Mouse (Mus musculus) mature B cell (primary cell): ENCODE results near the gene Cbx6.

ENCODE experiments used
- in situ Hi-C: fragments of 300-500 bp; cut with MboI; formaldehyde crosslinking; loops from 2 replicates; pipeline ENCODE4 v1.14.3; 2019

The Cbx6 gene

GRCm38 (mm10) chr15:79834130-79834880 lies at the start of gene Cbx6, which contains the start of gene Npcd:
Gene Cbx6, minus strand, starts transcription at chr15:79834688.
Gene Npcd, minus strand, starts transcription at chr15:79834237.
- in situ Hi-C loops: loop anchor here (5.0 kb wide), 2 partner anchors 48 to 78 kb away; no protein-coding TSS in a partner anchor

- in situ Hi-C loops: loop anchor here (5.0 kb wide), 1 partner anchor 51 kb away; the partner anchor contains the start of genes Cbx6 and Npcd
Measured at GRCm38 (mm10) chr15:79883352-79883822, 48.9 kb upstream of the Cbx6 start.

GRCm38 (mm10) chr15:79882623-79883267 lies 48.3 kb upstream of the Cbx6 start:
- in situ Hi-C loops: loop anchor here (5.0 kb wide), 1 partner anchor 50 kb away; the partner anchor contains the start of genes Cbx6 and Npcd

DNA sequence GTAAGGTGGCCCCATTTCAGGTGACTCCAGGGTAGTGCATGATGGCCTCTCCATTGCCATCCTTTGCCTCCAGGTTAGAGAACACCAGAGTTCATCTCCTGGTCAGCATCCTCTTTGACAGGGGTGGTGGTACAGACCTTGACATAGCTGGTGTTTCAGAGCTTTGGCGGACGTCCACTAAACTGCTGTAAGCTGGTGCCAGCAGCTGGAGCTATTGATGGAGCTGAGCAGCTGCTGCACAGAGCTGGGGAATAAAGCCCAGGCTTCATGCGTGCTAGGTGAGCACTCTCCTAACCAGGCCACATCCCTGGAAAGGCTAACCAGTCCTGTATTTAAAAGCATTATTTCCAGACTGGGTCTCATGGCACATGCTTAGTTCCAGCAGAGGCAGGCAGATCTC lies 46.0 kb upstream of the Cbx6 start:
- in situ Hi-C loops: loop anchor here (5.0 kb wide), 1 partner anchor 48 kb away; the partner anchor contains the start of genes Cbx6 and Npcd

- in situ Hi-C loops: no loop called here
Measured at GRCm38 (mm10) chr15:79879319-79879718, 44.8 kb upstream of the Cbx6 start.

- in situ Hi-C loops: no loop called here
Measured at GRCm38 (mm10) chr15:79878725-79879136, 44.2 kb upstream of the Cbx6 start.

GRCm38 (mm10) chr15:79875261-79875995 lies 40.9 kb upstream of the Cbx6 start:
- in situ Hi-C loops: no loop called here

- in situ Hi-C loops: no loop called here
Measured at GRCm38 (mm10) chr15:79873995-79874394, 39.5 kb upstream of the Cbx6 start.

GRCm38 (mm10) chr15:79873545-79873944 lies 39.1 kb upstream of the Cbx6 start:
- in situ Hi-C loops: no loop called here

DNA sequence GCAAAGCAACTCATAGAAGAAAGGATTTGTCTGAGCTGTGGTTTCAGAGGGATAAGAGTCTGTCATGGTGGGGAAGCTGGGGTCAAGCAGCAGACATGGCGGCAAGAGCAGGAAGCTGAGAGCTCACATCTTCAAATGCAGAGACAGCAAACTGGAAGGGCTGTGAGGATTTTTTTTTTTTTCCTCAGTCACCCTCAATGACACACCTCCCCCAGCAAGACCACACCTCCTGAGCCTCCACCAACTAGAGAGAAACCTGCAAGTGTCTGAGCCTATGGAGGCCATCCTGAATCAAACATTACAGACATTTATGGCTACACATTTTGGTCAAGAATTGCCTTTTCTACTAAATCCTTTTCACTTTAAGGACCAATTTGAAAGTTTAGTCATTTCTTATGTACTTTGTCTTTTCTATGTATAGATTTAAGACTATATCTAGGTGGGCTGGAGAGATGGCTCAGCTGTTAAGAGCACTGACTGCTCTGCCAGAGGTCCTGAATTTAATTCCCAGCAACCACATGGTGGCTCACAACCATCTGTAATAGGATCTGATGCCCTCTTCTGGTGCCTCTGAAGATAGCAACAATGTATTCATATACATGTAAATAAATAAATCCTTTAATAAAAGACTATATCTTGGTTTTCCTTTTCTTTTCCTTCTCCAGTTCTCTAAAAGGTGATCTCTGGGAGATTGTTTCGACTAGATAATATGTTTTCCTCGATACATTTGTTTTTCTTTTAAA lies 32.9 kb upstream of the Cbx6 start:
- in situ Hi-C loops: no loop called here

- in situ Hi-C loops: no loop called here
Measured at GRCm38 (mm10) chr15:79859821-79860220, 25.3 kb upstream of the Cbx6 start.

GRCm38 (mm10) chr15:79858979-79859378 lies 24.5 kb upstream of the Cbx6 start:
- in situ Hi-C loops: no loop called here

DNA sequence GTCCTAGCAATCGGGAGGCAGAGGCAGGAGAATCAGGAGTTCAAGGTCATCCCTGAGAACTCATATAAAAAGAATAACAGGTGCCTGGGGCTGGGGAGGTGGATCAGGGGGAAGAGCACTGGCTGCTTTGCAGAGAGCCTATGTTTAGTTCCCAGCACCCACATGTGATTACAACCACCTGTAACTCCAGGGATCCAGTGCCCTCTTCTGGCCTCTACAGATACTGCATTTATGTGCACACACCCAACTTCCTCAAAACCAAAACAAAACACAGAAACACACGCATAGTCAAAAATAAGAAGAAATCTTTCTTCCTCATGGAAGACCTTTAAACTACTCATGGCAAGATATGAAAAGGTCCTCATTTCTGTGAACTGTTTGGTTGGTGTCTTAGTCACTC lies 15.7 kb upstream of the Cbx6 start:
- in situ Hi-C loops: no loop called here

GRCm38 (mm10) chr15:79847100-79847499 lies 12.6 kb upstream of the Cbx6 start:
- in situ Hi-C loops: no loop called here

- in situ Hi-C loops: no loop called here
Measured at GRCm38 (mm10) chr15:79845986-79846385, 11.5 kb upstream of the Cbx6 start.

GRCm38 (mm10) chr15:79842985-79843384 lies 8.5 kb upstream of the Cbx6 start:
- in situ Hi-C loops: no loop called here

DNA sequence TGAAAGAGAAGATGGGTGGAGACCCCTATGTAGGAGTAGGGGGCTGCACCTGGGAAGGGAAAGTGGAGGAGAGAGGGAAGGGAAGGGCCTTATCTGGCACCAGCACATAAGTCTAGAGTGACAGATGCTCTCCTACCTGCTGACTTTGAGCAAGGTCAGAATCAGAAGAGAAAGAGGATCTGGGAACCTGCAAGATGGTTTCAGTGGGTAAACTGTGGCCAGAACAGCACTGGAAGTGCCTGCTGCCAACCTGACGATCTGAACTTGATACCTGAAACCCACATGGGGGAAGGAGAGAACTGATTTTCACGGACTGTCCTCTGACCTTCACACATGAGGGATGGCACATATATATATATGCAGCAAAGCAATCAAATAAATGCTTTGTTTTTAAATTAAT lies 5.8 kb upstream of the Cbx6 start:
- in situ Hi-C loops: no loop called here

DNA sequence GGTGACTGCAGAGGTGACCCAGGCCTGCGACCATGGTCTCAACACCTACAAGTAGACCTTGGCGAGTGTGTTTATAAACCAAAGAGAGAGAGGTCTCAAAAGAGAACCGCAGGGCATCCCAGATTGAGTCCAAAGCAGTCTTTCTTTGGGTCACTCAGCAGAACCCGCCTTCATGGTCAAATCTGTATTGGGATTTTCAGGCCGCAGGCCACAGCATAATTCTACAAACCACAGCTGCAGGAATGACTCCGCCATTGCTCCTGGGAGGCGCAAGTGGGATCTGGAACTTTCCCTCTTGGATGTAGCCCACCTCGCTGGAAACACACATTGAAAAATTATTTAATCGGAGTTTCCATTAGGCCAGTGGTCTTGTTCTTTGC lies 383 bp upstream of the Cbx6 start:
- in situ Hi-C loops: loop anchor here (5.0 kb wide), 2 partner anchors 47 to 77 kb away; no protein-coding TSS in a partner anchor

GRCm38 (mm10) chr15:79833251-79834050 lies 1.0 kb downstream of the Cbx6 start:
- in situ Hi-C loops: loop anchor here (5.0 kb wide), 2 partner anchors 49 to 79 kb away; no protein-coding TSS in a partner anchor
